Mouse (Mus musculus) heart, embryonic 16.5 days (tissue): ENCODE data around the gene Mbl1. TPM values are rescaled to one million over a fixed set of nuclear protein-coding genes. Genes with fewer than 3 reads are reported as not detected.
A peak's percentile ranks its signal among the peaks of the same experiment; 100 is the strongest.

Experiments
- ATAC-seq: fragments of 200-750 bp; cut with Nextera tagmentation; replicated peaks from 2 replicates; pipeline ENCODE4 v1.8.0; 2017; ENCODE audit warnings: moderate number of reproducible peaks; ENCODE audit not compliant: insufficient read depth, low FRiP score; ENCODE audit errors: extremely low read depth
- H3K27ac ChIP-seq: fragments of 300-500 bp; sonication (generic); 2 replicates; pipeline ENCODE4 v1.5.1; 2014; ENCODE audit warnings: mild to moderate bottlenecking, low read length, control low read depth, moderate library complexity
- H3K27me3 ChIP-seq: fragments of 300-500 bp; sonication (generic); 2 replicates; pipeline ENCODE4 v1.6.1; 2014; ENCODE audit warnings: low read length, mixed read lengths; ENCODE audit not compliant: control insufficient read depth, insufficient read depth
- H3K36me3 ChIP-seq: fragments of 300-500 bp; sonication (generic); 2 replicates; pipeline ENCODE4 v1.6.1; 2014; ENCODE audit not compliant: control insufficient read depth, insufficient read depth
- H3K4me1 ChIP-seq: fragments of 300-500 bp; sonication (generic); 2 replicates; pipeline ENCODE4 v1.6.1; 2014; ENCODE audit warnings: low read length, mixed read lengths; ENCODE audit not compliant: control insufficient read depth, insufficient read depth
- H3K4me2 ChIP-seq: fragments of 300-500 bp; sonication (generic); 2 replicates; pipeline ENCODE4 v1.6.1; 2014; ENCODE audit warnings: low read depth, mild to moderate bottlenecking, control low read depth, low read length
- H3K4me3 ChIP-seq: fragments of 300-500 bp; sonication (generic); 2 replicates; pipeline ENCODE4 v1.5.1; 2014; ENCODE audit warnings: mild to moderate bottlenecking, control low read depth, low read length
- H3K9ac ChIP-seq: fragments of 300-500 bp; sonication (generic); 2 replicates; pipeline ENCODE4 v1.6.1; 2014; ENCODE audit warnings: low read length, control low read depth
- H3K9me3 ChIP-seq: fragments of 300-500 bp; sonication (generic); replicated peaks from 2 replicates; pipeline ENCODE4 v1.6.1; 2016; ENCODE audit warnings: low read length; ENCODE audit not compliant: control insufficient read depth
- WGBS: fragments of 180-500 bp; shearing (Covaris S2); extraction: QIAGEN DNeasy Blood & Tissue Kit; methylation state at CpG from one replicate; pipeline ENCODE4 v1.1.7; 2014; 5-methylcytosine and 5-hydroxymethylcytosine counted together
- polyA plus RNA-seq: library from polyadenylated mRNA; unstranded; fragments of >200 nt; fragmentation: Nextera tagmentation; extraction: Ambion mirVana; gene quantifications from 2 replicates; pipeline ENCODE4 v1.2.1, GENCODE M21; 2015

Gene Mbl1
- not detected in 2 replicates for polyA plus RNA-seq

- 78% methylated on average over 7 of the region's 7 CpGs for WGBS
- no peaks in the 10 kb centered on the region for H3K9me3 ChIP-seq
Observed at GRCm38 (mm10) chr14:41151220-41151898, at the start of gene Mbl1. Gene Mbl1, plus strand, starts transcription at chr14:41151458.

GRCm38 (mm10) chr14:41102269-41102668 lies 49.0 kb upstream of the Mbl1 start:
- Histone ChIP-seq H3K4me1 (no peaks in the 10 kb centered on the region), H3K4me2 (no peak overlapping the region), H3K27ac (no peak overlapping the region), H3K36me3 (no peaks in the 10 kb centered on the region), H3K9me3 (no peaks in the 10 kb centered on the region), H3K4me3 (no peak overlapping the region), H3K27me3 (no peaks in the 10 kb centered on the region), H3K9ac (no peak overlapping the region)
- ATAC-seq: no peak
- 55% methylated on average over 2 of the region's 2 CpGs for WGBS

More at GRCm38 (mm10) chr14:41151220-41151898, at the start of gene Mbl1:
- no peaks in the 10 kb centered on the region for H3K36me3 ChIP-seq
- no peak within 1 kb of the TSS for H3K9ac ChIP-seq
- no peaks in the 10 kb centered on the region for H3K4me1 ChIP-seq
- no peak within 1 kb of the TSS for H3K4me2 ChIP-seq
- H3K27ac ChIP-seq: no peak within 1 kb of the TSS
- ATAC-seq: no peak
- H3K27me3 ChIP-seq: 0 out of 2 replicates have a peak, but pooled peaks cover 2% of the 10 kb centered on the region
- H3K4me3 ChIP-seq: no peak within 1 kb of the TSS

GRCm38 (mm10) chr14:41104853-41105444 lies 46.3 kb upstream of the Mbl1 start, which contains the start of gene Mat1a:
Gene Mat1a, plus strand, starts transcription at chr14:41105035.
- no peaks in the 10 kb centered on the region for H3K36me3 ChIP-seq
- H3K27me3 ChIP-seq: no peaks in the 10 kb centered on the region
- H3K9ac ChIP-seq: 0 out of 2 replicates have a peak within 1 kb of the TSS, but pooled peaks have one; percentile 24
- H3K9me3 ChIP-seq: no peaks in the 10 kb centered on the region
- ATAC-seq: no peak
- H3K27ac ChIP-seq: no peak within 1 kb of the TSS
- peak within 1 kb of the TSS; percentile 56 for H3K4me2 ChIP-seq
- H3K4me3 ChIP-seq: peak within 1 kb of the TSS; percentile 36
- WGBS: 44% methylated on average over 10 of the region's 10 CpGs
- no peaks in the 10 kb centered on the region for H3K4me1 ChIP-seq

GRCm38 (mm10) chr14:41111031-41111668 lies 40.1 kb upstream of the Mbl1 start:
- Histone ChIP-seq H3K36me3 (no peaks in the 10 kb centered on the region), H3K4me3 (no peak overlapping the region), H3K9me3 (no peaks in the 10 kb centered on the region), H3K27ac (no peak overlapping the region), H3K27me3 (no peaks in the 10 kb centered on the region), H3K9ac (no peak overlapping the region), H3K4me2 (no peak overlapping the region), H3K4me1 (no peaks in the 10 kb centered on the region)
- no peak for ATAC-seq
- 78% methylated on average over 7 of the region's 7 CpGs for whole genome bisulfite sequencing

- Histone ChIP-seq H3K4me3 (no peak overlapping the region), H3K27ac (no peak overlapping the region), H3K9ac (no peak overlapping the region), H3K4me2 (no peak overlapping the region), H3K9me3 (no peaks in the 10 kb centered on the region), H3K4me1 (peaks cover 5% of the 10 kb centered on the region), H3K36me3 (no peaks in the 10 kb centered on the region), H3K27me3 (no peaks in the 10 kb centered on the region)
- no peak for ATAC-seq
- 67% methylated on average over 4 of the region's 4 CpGs for WGBS
Observed at GRCm38 (mm10) chr14:41112944-41113343, 38.3 kb upstream of the Mbl1 start.

GRCm38 (mm10) chr14:41116271-41116670 lies 35.0 kb upstream of the Mbl1 start:
- Histone ChIP-seq H3K36me3 (no peaks in the 10 kb centered on the region), H3K9me3 (no peaks in the 10 kb centered on the region), H3K27ac (no peak overlapping the region), H3K4me1 (peaks cover 8% of the 10 kb centered on the region), H3K9ac (no peak overlapping the region), H3K4me2 (no peak overlapping the region), H3K27me3 (no peaks in the 10 kb centered on the region), H3K4me3 (no peak overlapping the region)
- 72% methylated on average over 3 of the region's 3 CpGs for WGBS
- ATAC-seq: no peak

- Histone ChIP-seq H3K27ac (no peak overlapping the region), H3K27me3 (no peaks in the 10 kb centered on the region), H3K36me3 (no peaks in the 10 kb centered on the region), H3K9ac (no peak overlapping the region), H3K4me3 (no peak overlapping the region), H3K4me1 (no peaks in the 10 kb centered on the region), H3K4me2 (no peak overlapping the region), H3K9me3 (no peaks in the 10 kb centered on the region)
- 78% methylated on average over 5 of the region's 5 CpGs for WGBS
- no peak for ATAC-seq
Observed at GRCm38 (mm10) chr14:41124683-41125082, 26.6 kb upstream of the Mbl1 start.

- H3K27me3 ChIP-seq: no peaks in the 10 kb centered on the region
- H3K9me3 ChIP-seq: no peaks in the 10 kb centered on the region
- no peak overlapping the region for H3K9ac ChIP-seq
- H3K27ac ChIP-seq: no peak overlapping the region
- ATAC-seq: 0 out of 2 replicates have a peak, but pooled peaks have one; percentile 23
- no peak overlapping the region for H3K4me3 ChIP-seq
- H3K4me2 ChIP-seq: no peak overlapping the region
- no peaks in the 10 kb centered on the region for H3K36me3 ChIP-seq
- H3K4me1 ChIP-seq: no peaks in the 10 kb centered on the region
- 17% methylated on average over 4 of the region's 4 CpGs for WGBS
Observed at GRCm38 (mm10) chr14:41127997-41128396, 23.3 kb upstream of the Mbl1 start.

GRCm38 (mm10) chr14:41131540-41131939 lies 19.7 kb upstream of the Mbl1 start, which contains the start of gene Sftpa1:
Gene Sftpa1, plus strand, starts transcription at chr14:41131782.
- H3K36me3 ChIP-seq: no peaks in the 10 kb centered on the region
- H3K4me2 ChIP-seq: no peak within 1 kb of the TSS
- H3K9me3 ChIP-seq: no peaks in the 10 kb centered on the region
- WGBS: 57% methylated on average over 7 of the region's 7 CpGs
- no peak within 1 kb of the TSS for H3K27ac ChIP-seq
- no peak for ATAC-seq
- H3K27me3 ChIP-seq: no peaks in the 10 kb centered on the region
- H3K4me3 ChIP-seq: no peak within 1 kb of the TSS
- no peaks in the 10 kb centered on the region for H3K4me1 ChIP-seq
- H3K9ac ChIP-seq: no peak within 1 kb of the TSS
